Comparison of ENCODE assay signal across 1 mouse cellular context in the genomic region with DNA sequence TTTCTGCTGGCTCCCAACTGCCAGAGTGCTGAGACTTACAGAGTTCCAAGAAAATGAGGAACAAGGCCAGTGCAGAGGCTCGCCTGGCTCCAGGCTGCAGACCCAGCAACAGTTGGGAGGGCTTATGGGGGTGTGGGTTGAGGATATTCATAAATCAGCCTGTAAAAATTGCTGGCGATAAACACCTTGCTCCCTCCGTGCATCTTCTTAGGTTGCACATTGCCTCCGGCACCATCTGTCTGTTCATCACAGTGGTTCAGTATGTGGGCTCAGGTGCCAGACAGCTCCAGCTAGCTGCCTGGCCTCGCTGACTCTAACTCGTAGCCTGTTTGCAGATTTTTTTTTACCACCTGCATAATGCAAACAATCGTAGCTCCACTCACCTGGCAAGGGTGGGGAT.
TF ChIP-seq lines count a peak whose summit lies in the region.

No protein-coding gene starts in this region.

TF ChIP-seq in MEL, 35 proteins besides CTCF, POLR2A, EP300 and RAD21 (continued from another document):
- TF ChIP-seq USF2 (IDR thresholded peaks at IDR 0.05; ENCODE audit: borderline replicate concordance in 1 of 2, insufficient read depth in 1 of 2, low read depth in 1 of 2, low read length in 2 of 2) = no peak
